Mouse (Mus musculus): Measurements from ENCODE around the gene Coasy. TPM values are rescaled to one million over a fixed set of nuclear protein-coding genes. Genes with fewer than 3 reads are reported as not detected.

Coasy gene
- total and polyA plus RNA-seq, 2 experiments = 84.0 to 182 TPM

DNA sequence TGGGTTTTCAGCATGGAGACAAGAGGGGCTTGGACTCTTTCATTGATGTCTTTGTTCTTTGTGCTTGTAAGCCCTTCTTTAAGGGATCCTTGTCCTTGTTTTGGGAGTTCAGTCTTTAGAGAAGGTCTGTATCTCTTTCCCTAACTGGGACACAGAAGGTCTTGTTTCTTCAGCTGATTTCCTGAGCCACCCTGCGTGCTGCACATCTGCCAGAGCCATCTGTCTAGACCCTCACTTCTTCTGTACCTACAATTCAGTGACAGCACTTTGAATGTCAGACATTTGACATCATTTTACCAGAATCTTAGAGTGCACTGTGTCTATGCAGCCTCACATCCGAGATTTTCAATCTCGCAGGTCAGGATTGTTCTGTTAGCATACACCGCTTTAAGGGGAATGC, 36.5 kb upstream of the Coasy start:
- no peak overlapping the region for H3K9ac ChIP-seq (ENCODE audit: low read depth, low read length)
- WGBS = 86% methylated on average over 4 of the region's 4 CpGs
- no peaks in the 10 kb centered on the region for H3K27me3 ChIP-seq (ENCODE audit: control insufficient read depth, insufficient read depth, low read length)
- peaks cover 34% of the 10 kb centered on the region for H3K36me3 ChIP-seq (ENCODE audit: control insufficient read depth, insufficient read depth, low read length)
- H3K4me3 ChIP-seq (ENCODE audit: insufficient read depth, low read depth, low read length) = no peak overlapping the region
- no peak for TF ChIP-seq CTCF (IDR thresholded peaks at IDR 0.05; ENCODE audit: low read depth, low read length)
- no peak for TF ChIP-seq POLR2A (IDR thresholded peaks at IDR 0.05; ENCODE audit: extremely low read depth, insufficient read depth, low read length)
- no peak for DNase-seq (ENCODE audit: extremely low read depth, low read depth, low spot score)
- H3K27ac ChIP-seq (replicated peaks; ENCODE audit: insufficient read depth, low read depth, low read length) = no peak overlapping the region
- no peaks in the 10 kb centered on the region for H3K79me2 ChIP-seq (ENCODE audit: control insufficient read depth, insufficient read depth, low read length)
- H3K4me1 ChIP-seq (ENCODE audit: control insufficient read depth, insufficient read depth, low read length) = no peaks in the 10 kb centered on the region

DNA sequence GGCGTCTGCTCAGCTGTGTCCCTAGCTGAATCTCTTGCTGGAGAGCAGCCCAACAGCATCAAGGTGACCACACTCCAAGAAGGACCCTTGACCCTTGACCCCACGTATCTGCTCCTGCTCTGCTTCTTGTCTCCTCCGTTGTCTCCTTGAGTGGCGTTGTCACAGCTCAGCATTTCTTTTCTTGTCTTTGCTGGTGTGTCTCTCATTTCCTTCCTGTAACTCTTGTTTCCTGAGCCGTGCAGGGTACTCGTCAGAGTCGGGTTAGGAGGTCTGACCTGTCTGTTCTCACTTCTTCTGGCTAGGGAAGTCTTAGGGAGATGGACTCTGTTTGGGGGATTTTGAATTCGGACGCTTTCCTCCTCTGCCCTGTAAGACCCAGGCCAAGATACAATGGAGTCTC, 35.9 kb upstream of the Coasy start:
- no peak for DNase-seq (ENCODE audit: extremely low read depth, low read depth, low spot score)
- H3K27ac ChIP-seq (replicated peaks; ENCODE audit: insufficient read depth, low read depth, low read length) = peak overlapping the region; percentile 38; the same call in 1 of the 2 replicates

DNA sequence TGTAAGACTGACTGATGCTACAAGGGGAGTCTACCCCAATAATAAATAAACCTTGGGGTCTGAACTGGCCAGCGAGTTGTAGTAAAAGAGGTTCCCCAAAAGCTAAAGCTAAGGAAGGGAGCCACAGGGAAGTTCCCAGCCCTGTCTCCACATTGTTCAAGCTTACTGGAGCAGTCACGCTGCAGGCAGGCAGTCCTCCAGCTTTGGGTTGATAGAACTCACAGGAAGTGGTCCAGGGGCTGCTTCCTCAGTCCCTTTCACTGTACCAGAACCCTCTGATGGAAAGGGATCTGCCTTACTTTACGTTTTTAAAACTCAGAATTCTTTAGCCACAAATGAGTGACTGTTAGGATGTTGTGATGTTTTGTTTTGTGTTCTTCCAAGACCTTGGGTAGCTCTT, 34.9 kb upstream of the Coasy start:
- TF ChIP-seq POLR2A (IDR thresholded peaks at IDR 0.05; ENCODE audit: extremely low read depth, insufficient read depth, low read length) (no peak), CTCF (IDR thresholded peaks at IDR 0.05; ENCODE audit: low read depth, low read length) (no peak)
- Histone ChIP-seq H3K4me1 (ENCODE audit: control insufficient read depth, insufficient read depth, low read length) (peaks cover 4% of the 10 kb centered on the region; the same call in 1 of the 2 replicates), H3K9ac (ENCODE audit: low read depth, low read length) (no peak overlapping the region), H3K27ac (replicated peaks; ENCODE audit: insufficient read depth, low read depth, low read length) (no peak overlapping the region), H3K27me3 (ENCODE audit: control insufficient read depth, insufficient read depth, low read length) (no peaks in the 10 kb centered on the region), H3K36me3 (ENCODE audit: control insufficient read depth, insufficient read depth, low read length) (peaks cover 25% of the 10 kb centered on the region), H3K4me3 (ENCODE audit: insufficient read depth, low read depth, low read length) (no peak overlapping the region), H3K79me2 (ENCODE audit: control insufficient read depth, insufficient read depth, low read length) (no peaks in the 10 kb centered on the region)
- 81% methylated on average over 3 of the region's 3 CpGs for WGBS
- no peak for DNase-seq (ENCODE audit: extremely low read depth, low read depth, low spot score)

More for the DNA sequence above, 35.9 kb upstream of the Coasy start:
- no peak overlapping the region for H3K9ac ChIP-seq (ENCODE audit: low read depth, low read length)
- peaks cover 31% of the 10 kb centered on the region for H3K36me3 ChIP-seq (ENCODE audit: control insufficient read depth, insufficient read depth, low read length)
- H3K27me3 ChIP-seq (ENCODE audit: control insufficient read depth, insufficient read depth, low read length) = no peaks in the 10 kb centered on the region
- TF ChIP-seq POLR2A (IDR thresholded peaks at IDR 0.05; ENCODE audit: extremely low read depth, insufficient read depth, low read length) (no peak), CTCF (IDR thresholded peaks at IDR 0.05; ENCODE audit: low read depth, low read length) (no peak)
- peaks cover 4% of the 10 kb centered on the region; the same call in 1 of the 2 replicates for H3K4me1 ChIP-seq (ENCODE audit: control insufficient read depth, insufficient read depth, low read length)
- H3K79me2 ChIP-seq (ENCODE audit: control insufficient read depth, insufficient read depth, low read length) = no peaks in the 10 kb centered on the region
- 76% methylated on average over 9 of the region's 9 CpGs for WGBS
- no peak overlapping the region for H3K4me3 ChIP-seq (ENCODE audit: insufficient read depth, low read depth, low read length)

DNA sequence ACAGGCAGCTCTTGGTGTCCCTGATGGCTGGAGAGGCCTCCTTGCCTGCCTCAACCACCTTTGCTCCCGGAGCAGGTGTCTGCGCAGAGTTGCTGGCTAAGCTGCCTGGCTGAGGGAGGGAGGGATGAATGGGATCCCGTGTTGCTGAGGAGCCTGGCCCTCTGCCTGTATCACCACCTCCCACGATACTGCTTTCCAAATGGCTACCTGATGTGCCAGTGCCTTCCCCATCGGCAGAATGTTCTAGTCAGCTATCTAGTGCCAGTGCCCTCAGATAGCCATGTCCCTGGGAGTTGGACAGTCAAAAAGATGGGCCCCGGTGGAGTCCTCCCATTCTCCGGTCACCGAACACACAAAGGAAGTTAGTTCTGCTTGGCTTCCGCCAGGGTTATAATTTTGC, 32.0 kb upstream of the Coasy start:
- Histone ChIP-seq H3K27ac (replicated peaks; ENCODE audit: insufficient read depth, low read depth, low read length) (no peak overlapping the region), H3K27me3 (ENCODE audit: control insufficient read depth, insufficient read depth, low read length) (no peaks in the 10 kb centered on the region), H3K9ac (ENCODE audit: low read depth, low read length) (no peak overlapping the region), H3K4me3 (ENCODE audit: insufficient read depth, low read depth, low read length) (no peak overlapping the region), H3K79me2 (ENCODE audit: control insufficient read depth, insufficient read depth, low read length) (no peaks in the 10 kb centered on the region), H3K36me3 (ENCODE audit: control insufficient read depth, insufficient read depth, low read length) (peaks cover 9% of the 10 kb centered on the region; the same call in 1 of the 2 replicates), H3K4me1 (ENCODE audit: control insufficient read depth, insufficient read depth, low read length) (peaks cover 4% of the 10 kb centered on the region; the same call in 1 of the 2 replicates)
- TF ChIP-seq CTCF (IDR thresholded peaks at IDR 0.05; ENCODE audit: low read depth, low read length) (no peak), POLR2A (IDR thresholded peaks at IDR 0.05; ENCODE audit: extremely low read depth, insufficient read depth, low read length) (no peak)
- 82% methylated on average over 9 of the region's 9 CpGs for WGBS
- no peak for DNase-seq (ENCODE audit: extremely low read depth, low read depth, low spot score)

DNA sequence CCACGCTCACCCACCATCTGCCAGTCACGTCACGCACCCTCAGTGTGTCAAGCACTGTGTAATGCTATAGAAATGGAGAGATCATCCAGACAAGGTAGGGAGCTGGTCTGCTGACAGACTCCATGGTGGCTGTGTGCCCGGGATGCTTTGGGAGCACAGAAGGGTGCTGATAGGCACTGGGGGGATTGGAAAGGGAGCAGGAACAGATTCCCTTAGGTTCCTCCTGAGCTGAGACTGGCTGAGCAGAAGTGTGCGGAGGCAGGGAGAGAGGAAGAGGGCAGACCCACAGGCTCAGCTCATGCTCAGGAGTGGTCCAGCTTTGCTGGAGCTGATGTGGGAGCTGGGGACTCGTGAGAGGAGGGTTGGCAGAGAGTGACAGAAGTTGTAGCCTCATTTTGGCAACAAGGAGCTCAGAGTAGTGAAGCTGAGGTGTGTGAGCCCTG, 31.3 kb upstream of the Coasy start:
- Histone ChIP-seq H3K4me3 (ENCODE audit: insufficient read depth, low read depth, low read length) (no peak overlapping the region), H3K27me3 (ENCODE audit: control insufficient read depth, insufficient read depth, low read length) (no peaks in the 10 kb centered on the region), H3K27ac (replicated peaks; ENCODE audit: insufficient read depth, low read depth, low read length) (peak overlapping the region; percentile 7; the same call in 1 of the 2 replicates), H3K79me2 (ENCODE audit: control insufficient read depth, insufficient read depth, low read length) (no peaks in the 10 kb centered on the region), H3K36me3 (ENCODE audit: control insufficient read depth, insufficient read depth, low read length) (peaks cover 3% of the 10 kb centered on the region; the same call in 1 of the 2 replicates), H3K9ac (ENCODE audit: low read depth, low read length) (no peak overlapping the region), H3K4me1 (ENCODE audit: control insufficient read depth, insufficient read depth, low read length) (peaks cover 4% of the 10 kb centered on the region; the same call in 1 of the 2 replicates)
- TF ChIP-seq POLR2A (IDR thresholded peaks at IDR 0.05; ENCODE audit: extremely low read depth, insufficient read depth, low read length) = no peak
- no peak for TF ChIP-seq CTCF (IDR thresholded peaks at IDR 0.05; ENCODE audit: low read depth, low read length)
- no peak for DNase-seq (ENCODE audit: extremely low read depth, low read depth, low spot score)
- WGBS = 91% methylated on average over 6 of the region's 6 CpGs

DNA sequence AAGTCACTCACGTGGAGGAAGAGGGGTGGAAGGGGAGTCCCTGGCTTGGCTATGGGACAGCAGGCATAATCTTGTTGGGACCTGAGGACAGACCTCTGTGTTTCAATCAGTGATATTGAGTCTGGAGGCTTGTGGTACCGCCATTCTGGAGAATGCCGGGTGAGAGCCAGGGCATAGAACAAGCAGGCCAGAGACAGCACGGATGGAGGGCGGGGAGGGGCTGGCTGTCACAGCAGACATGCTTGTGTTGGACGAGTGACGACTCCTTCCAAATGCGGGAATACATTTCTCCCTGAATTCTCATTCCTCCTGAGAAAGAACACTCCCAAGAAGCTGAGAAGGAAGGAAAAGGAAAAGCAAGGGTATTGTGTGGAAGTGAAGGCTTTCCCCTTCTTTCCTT, 30.7 kb upstream of the Coasy start:
- H3K27me3 ChIP-seq (ENCODE audit: control insufficient read depth, insufficient read depth, low read length) = no peaks in the 10 kb centered on the region
- no peak overlapping the region for H3K9ac ChIP-seq (ENCODE audit: low read depth, low read length)
- DNase-seq (ENCODE audit: extremely low read depth, low read depth, low spot score) = no peak
- peaks cover 6% of the 10 kb centered on the region for H3K4me1 ChIP-seq (ENCODE audit: control insufficient read depth, insufficient read depth, low read length)
- no peak overlapping the region for H3K27ac ChIP-seq (replicated peaks; ENCODE audit: insufficient read depth, low read depth, low read length)
- no peaks in the 10 kb centered on the region for H3K79me2 ChIP-seq (ENCODE audit: control insufficient read depth, insufficient read depth, low read length)
- TF ChIP-seq POLR2A (IDR thresholded peaks at IDR 0.05; ENCODE audit: extremely low read depth, insufficient read depth, low read length) (no peak), CTCF (IDR thresholded peaks at IDR 0.05; ENCODE audit: low read depth, low read length) (no peak)
- 91% methylated on average over 8 of the region's 8 CpGs for WGBS
- H3K4me3 ChIP-seq (ENCODE audit: insufficient read depth, low read depth, low read length) = no peak overlapping the region
- peaks cover 2% of the 10 kb centered on the region; the same call in 1 of the 2 replicates for H3K36me3 ChIP-seq (ENCODE audit: control insufficient read depth, insufficient read depth, low read length)
